Mouse (Mus musculus) heart, adult 2 months (tissue): ENCODE measurements at regions not wholly inside any gene's neighbourhood (a gene's known extent, or its start where the extent isn't known, plus 50 kb on each side); places are given as distances from the start of the nearest gene placed in this dataset.

Experiments used
- DNase-seq, 2 experiments: peaks; one replicate each; pipeline ENCODE4 v3.0.0; 2021
- H3K27ac ChIP-seq: fragments of 200-600 bp; 2 replicates; pipeline ENCODE4 v1.8.1; 2022
- H3K27me3 ChIP-seq: fragments of 200-500 bp; 2 replicates; pipeline ENCODE4 v1.6.1; 2012; ENCODE audit warnings: mild to moderate bottlenecking, low read length, inconsistent platforms, mixed read lengths; ENCODE audit not compliant: control insufficient read depth, insufficient read depth
- H3K36me3 ChIP-seq: fragments of 200-500 bp; 2 replicates; pipeline ENCODE4 v1.6.1; 2012; ENCODE audit warnings: low read length, inconsistent platforms; ENCODE audit not compliant: control insufficient read depth, insufficient read depth
- H3K4me1 ChIP-seq: fragments of 200-500 bp; 2 replicates; pipeline ENCODE4 v1.6.1; 2011; ENCODE audit warnings: low read length; ENCODE audit not compliant: control insufficient read depth, insufficient read depth
- H3K4me3 ChIP-seq: fragments of 200-600 bp; 2 replicates; pipeline ENCODE4 v1.8.1; 2022
- H3K79me2 ChIP-seq: fragments of 200-500 bp; replicated peaks from 2 replicates; pipeline ENCODE4 v1.6.1; 2012; ENCODE audit warnings: mild to moderate bottlenecking, inconsistent platforms, low read length, moderate library complexity, mixed read lengths; ENCODE audit not compliant: control insufficient read depth, insufficient read depth
- H3K9ac ChIP-seq: fragments of 200-500 bp; 2 replicates; pipeline ENCODE4 v1.6.1; 2012; ENCODE audit warnings: low read depth, mild to moderate bottlenecking, control low read depth, inconsistent platforms, low read length, mixed read lengths
- CTCF ChIP-seq: fragments of 200-600 bp; IDR thresholded peaks from 2 replicates; pipeline ENCODE4 v1.8.1; 2022; ENCODE audit warnings: antibody characterized with exemption, mild to moderate bottlenecking, moderate library complexity
- EP300 ChIP-seq: fragments of 200-500 bp; IDR thresholded peaks from 2 replicates; pipeline ENCODE4 v1.6.1; 2011; ENCODE audit warnings: low read depth, low read length, control low read depth; ENCODE audit not compliant: insufficient read depth
- POLR2A ChIP-seq: fragments of 200-500 bp; IDR thresholded peaks from 2 replicates; pipeline ENCODE4 v1.6.1; 2011; ENCODE audit warnings: mild to moderate bottlenecking, low read depth, low read length, control low read depth; ENCODE audit not compliant: insufficient read depth
- WGBS: fragments of 180-500 bp; shearing (Covaris S2); methylation state at CpG from one replicate; pipeline ENCODE4 v1.1.7; 2018; 5-methylcytosine and 5-hydroxymethylcytosine counted together
- intact Hi-C: fragments of 180-260 bp; cut with DNase I; formaldehyde crosslinking; loops from one replicate; pipeline ENCODE4 v1.15.1; 2025

GRCm38 (mm10) chr4:114733256-114734004 lies 88.1 kb upstream of the Gm12830 start:
- intact Hi-C loops = no loop called here
- TF ChIP-seq POLR2A (no peak), EP300 (no peak), CTCF (no peak)
- Histone ChIP-seq H3K36me3 (no peaks in the 10 kb centered on the region), H3K27me3 (no peaks in the 10 kb centered on the region), H3K79me2 (no peaks in the 10 kb centered on the region), H3K9ac (no peak overlapping the region), H3K4me3 (no peak overlapping the region), H3K4me1 (no peaks in the 10 kb centered on the region), H3K27ac (no peak overlapping the region)
- WGBS = 84% methylated on average over 10 of the region's 10 CpGs
- DNase-seq = no peak

GRCm38 (mm10) chr4:114738903-114739667 lies 82.4 kb upstream of the Gm12830 start:
- DNase-seq = no peak
- Histone ChIP-seq H3K4me3 (no peak overlapping the region), H3K36me3 (no peaks in the 10 kb centered on the region), H3K27ac (no peak overlapping the region), H3K79me2 (no peaks in the 10 kb centered on the region), H3K9ac (no peak overlapping the region), H3K27me3 (no peaks in the 10 kb centered on the region), H3K4me1 (no peaks in the 10 kb centered on the region)
- intact Hi-C loops = no loop called here
- no peak for TF ChIP-seq EP300
- no peak for TF ChIP-seq CTCF
- no peak for TF ChIP-seq POLR2A
- WGBS = 37% methylated on average over 16 of the region's 16 CpGs

- intact Hi-C loops = no loop called here
- 75% methylated on average over 2 of the region's 2 CpGs for WGBS
- no peak for DNase-seq
- no peak for TF ChIP-seq CTCF
- no peak for TF ChIP-seq POLR2A
- no peak for TF ChIP-seq EP300
- H3K27ac ChIP-seq = no peak overlapping the region
- no peaks in the 10 kb centered on the region for H3K27me3 ChIP-seq
- H3K4me3 ChIP-seq = no peak overlapping the region
- no peaks in the 10 kb centered on the region for H3K36me3 ChIP-seq
- no peaks in the 10 kb centered on the region for H3K79me2 ChIP-seq
- no peak overlapping the region for H3K9ac ChIP-seq
- H3K4me1 ChIP-seq = no peaks in the 10 kb centered on the region
Observed at GRCm38 (mm10) chr4:114748131-114748530, 73.4 kb upstream of the Gm12830 start.

- Histone ChIP-seq H3K9ac (no peak overlapping the region), H3K4me1 (no peaks in the 10 kb centered on the region), H3K27ac (no peak overlapping the region), H3K36me3 (no peaks in the 10 kb centered on the region), H3K4me3 (no peak overlapping the region), H3K27me3 (no peaks in the 10 kb centered on the region), H3K79me2 (no peaks in the 10 kb centered on the region)
- no peak for TF ChIP-seq EP300
- no peak for TF ChIP-seq POLR2A
- TF ChIP-seq CTCF = no peak
- DNase-seq = no peak
- intact Hi-C loops = no loop called here
Observed at GRCm38 (mm10) chr4:114759837-114760236, 61.7 kb upstream of the Gm12830 start.

- no peaks in the 10 kb centered on the region for H3K4me1 ChIP-seq
- H3K4me3 ChIP-seq = no peak overlapping the region
- no peaks in the 10 kb centered on the region for H3K36me3 ChIP-seq
- intact Hi-C loops = no loop called here
- no peak for DNase-seq
- WGBS = 67% methylated on average over 22 of the region's 22 CpGs
- no peaks in the 10 kb centered on the region for H3K79me2 ChIP-seq
- no peaks in the 10 kb centered on the region for H3K27me3 ChIP-seq
- TF ChIP-seq EP300 (no peak), CTCF (no peak), POLR2A (no peak)
- H3K9ac ChIP-seq = no peak overlapping the region
- no peak overlapping the region for H3K27ac ChIP-seq
Observed at GRCm38 (mm10) chr4:114766643-114767393, 54.7 kb upstream of the Gm12830 start.
